Mouse (Mus musculus): ENCODE data around the gene Gm5148.
A peak's percentile ranks its signal among the peaks of the same experiment; 100 is the strongest.

Gene Gm5148

DNA sequence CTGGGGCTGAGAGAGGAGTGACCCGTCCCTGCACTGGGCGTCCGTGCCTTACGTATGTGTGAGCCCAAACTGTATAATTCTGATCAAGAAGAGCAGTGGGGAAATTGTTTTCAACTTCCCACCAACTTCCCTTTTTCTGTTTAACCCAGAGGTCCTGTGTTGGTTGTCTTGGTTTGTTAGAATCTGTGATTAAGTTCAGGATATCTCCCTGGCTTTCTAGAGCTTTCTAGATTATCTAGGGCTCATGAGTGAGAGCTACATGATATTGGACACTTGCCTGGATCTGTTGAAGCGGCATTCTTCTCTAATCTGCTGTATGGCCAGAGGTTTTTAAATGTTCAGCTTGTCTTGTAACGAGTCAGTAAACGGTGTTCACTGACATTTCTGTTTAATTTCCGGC lies 30.7 kb downstream of the Gm5148 start:
- no peak for DNase-seq (ENCODE audit: low spot score)

DNA sequence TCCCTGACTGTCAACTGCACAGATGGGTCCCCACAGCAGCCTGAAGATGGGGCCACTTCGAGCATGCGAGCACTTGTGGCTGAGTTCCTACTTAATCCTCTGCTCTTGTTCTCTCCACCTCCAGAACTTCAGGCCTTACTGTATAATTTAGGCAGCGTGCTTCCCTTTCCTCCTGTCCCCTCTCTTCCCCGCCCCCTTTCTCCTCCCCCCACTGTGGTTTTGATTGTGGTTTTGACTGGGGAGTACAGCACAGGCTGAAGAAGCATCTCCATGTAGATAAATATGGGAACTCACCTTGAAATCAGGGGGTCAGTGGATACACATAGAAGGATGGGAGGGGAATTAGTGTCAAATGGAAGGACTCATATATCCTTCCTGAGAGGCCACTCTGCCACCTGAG lies 31.3 kb downstream of the Gm5148 start:
- DNase-seq (ENCODE audit: low spot score): no peak

GRCm38 (mm10) chr3:37687158-37687980 lies 36.9 kb downstream of the Gm5148 start:
- peak; percentile 12 for DNase-seq (ENCODE audit: low spot score)

GRCm38 (mm10) chr3:37686751-37687150 lies 37.5 kb downstream of the Gm5148 start:
- DNase-seq (ENCODE audit: low spot score): no peak

DNA sequence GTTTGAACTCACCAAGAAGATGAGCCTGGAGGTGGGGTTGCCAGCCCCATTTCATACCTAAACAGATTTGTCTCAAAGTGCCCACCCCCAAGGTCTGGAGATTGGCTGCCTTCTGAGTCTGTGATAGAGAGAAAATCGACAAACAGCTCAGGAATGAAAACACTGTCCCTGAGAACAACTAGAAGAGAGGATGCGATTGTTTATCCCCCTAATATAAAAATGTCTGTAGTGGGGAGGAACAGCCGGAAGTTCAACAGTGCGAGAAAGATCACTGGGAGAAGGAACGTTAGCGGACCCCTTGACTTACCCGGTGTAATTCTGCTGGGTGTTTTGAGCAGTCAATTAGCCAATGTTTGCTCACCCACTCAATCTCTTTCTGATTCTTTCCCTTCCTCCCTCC lies 38.1 kb downstream of the Gm5148 start:
- DNase-seq (ENCODE audit: low spot score): no peak

DNA sequence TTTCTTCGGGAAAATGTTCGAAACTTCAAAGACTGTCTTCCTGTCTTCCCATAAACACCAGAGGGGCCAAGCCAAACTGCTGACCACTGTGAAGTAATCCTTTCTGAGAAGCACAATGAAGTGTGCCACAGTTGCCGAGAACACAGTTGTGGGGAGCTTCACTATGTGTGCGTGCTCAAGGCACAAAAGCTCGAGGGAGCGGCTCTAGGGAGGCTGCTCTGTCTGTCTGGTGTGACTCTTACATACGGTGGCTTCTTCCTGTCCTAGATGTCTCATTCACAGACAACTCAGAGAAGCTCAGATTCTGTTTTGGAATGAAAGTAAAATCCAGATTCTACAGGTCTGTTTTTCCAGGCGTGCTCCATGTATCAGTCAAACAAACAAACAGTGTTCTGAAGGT lies 48.0 kb downstream of the Gm5148 start:
- DNase-seq (ENCODE audit: low spot score): no peak

- no peak for DNase-seq (ENCODE audit: low spot score)
Measured at GRCm38 (mm10) chr3:37675056-37675525, 49.2 kb downstream of the Gm5148 start.

DNA sequence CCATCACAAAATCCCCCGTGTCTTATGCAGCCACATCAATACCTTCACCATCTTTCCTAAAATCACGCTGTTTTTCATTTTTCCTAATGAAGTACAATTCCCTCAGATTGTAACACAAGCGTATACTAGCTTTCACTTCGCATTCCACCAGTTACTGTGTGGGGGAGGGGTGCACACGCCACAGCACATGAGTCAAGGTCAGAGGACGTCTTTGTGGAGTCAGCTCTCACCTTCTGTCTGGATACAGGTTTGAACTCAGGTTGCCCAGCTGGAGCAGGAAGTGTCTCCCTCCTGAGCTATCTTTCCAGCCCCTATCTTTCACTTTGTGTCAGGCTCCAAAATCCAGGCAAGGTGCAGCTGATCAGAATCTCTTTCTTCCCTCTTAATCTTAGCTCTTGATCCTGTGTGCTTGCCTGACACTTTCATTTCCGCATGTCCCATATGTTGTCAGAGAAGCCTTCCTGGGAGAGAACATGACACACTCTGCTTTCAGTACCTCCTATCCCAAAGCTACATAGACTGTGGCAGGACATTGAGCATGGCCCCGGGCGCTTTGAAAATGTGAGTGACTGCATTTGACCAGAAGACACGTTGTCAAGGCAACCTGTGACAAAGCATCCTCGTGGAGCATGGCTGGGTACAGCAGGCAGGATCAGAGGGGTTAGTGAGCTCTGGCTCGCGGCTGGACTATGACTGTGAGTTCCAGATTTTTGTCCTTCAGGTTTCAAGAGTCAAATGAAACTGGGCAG lies 50.6 kb downstream of the Gm5148 start:
- DNase-seq (ENCODE audit: low spot score): no peak

GRCm38 (mm10) chr3:37672266-37673040 lies 51.8 kb downstream of the Gm5148 start:
- DNase-seq (ENCODE audit: low spot score): no peak

GRCm38 (mm10) chr3:37669100-37669499 lies 55.2 kb downstream of the Gm5148 start:
- no peak for DNase-seq (ENCODE audit: low spot score)

DNA sequence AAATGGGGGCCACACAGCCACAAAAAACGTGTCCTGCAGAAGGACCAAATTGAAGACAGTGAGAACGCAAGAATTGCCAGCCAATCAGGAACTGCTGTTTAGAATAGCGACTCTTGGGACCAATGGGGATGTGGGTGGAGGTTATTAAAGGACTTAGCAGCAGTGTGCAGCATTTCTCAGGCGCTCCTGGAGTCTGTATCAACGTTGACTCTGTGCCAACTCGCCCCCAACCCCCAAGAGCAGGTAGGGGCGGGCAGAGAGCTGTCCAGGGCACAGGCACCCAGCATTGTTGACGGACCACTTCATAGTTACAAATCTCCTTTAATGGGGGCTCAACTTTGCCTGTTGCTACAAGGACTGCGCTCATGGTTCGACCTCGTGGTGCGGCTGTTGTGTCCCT lies 55.6 kb downstream of the Gm5148 start:
- no peak for DNase-seq (ENCODE audit: low spot score)

- no peak for DNase-seq (ENCODE audit: low spot score)
Measured at GRCm38 (mm10) chr3:37667736-37668135, 56.6 kb downstream of the Gm5148 start.

DNA sequence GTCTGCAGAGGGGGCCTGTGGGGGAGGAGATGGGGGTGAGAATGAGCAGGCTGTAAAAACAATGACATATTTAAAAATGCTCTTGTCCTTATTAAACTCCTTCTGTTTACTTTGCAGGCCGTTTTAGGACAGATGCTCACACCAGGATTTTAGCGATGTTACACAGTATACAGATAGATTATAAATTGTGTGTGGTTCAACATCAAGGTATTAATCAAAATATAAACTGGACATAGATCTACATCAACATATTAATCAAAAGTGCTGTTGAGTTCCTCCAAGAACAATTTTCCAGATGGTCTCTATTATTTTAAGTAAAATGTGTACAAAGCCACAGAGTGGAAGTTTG lies 57.2 kb downstream of the Gm5148 start:
- no peak for DNase-seq (ENCODE audit: low spot score)

GRCm38 (mm10) chr3:37666291-37667118 lies 57.8 kb downstream of the Gm5148 start:
- DNase-seq (ENCODE audit: low spot score): no peak
